Mouse (Mus musculus) liver, embryonic 18 days (tissue): ENCODE data around the gene F8. TPM values are rescaled to one million over a fixed set of nuclear protein-coding genes. Genes with fewer than 3 reads are reported as not detected.

Source experiments
- polyA plus RNA-seq: library from polyadenylated mRNA; depleted of rRNA; stranded (reverse); fragments of >200 nt; gene quantifications from 2 replicates; pipeline ENCODE4 v1.2.3, GENCODE M21; 2012; rRNA removed

The F8 gene
- polyA plus RNA-seq, result 1.2 and 1.4 TPM in 2 replicates

DNA sequence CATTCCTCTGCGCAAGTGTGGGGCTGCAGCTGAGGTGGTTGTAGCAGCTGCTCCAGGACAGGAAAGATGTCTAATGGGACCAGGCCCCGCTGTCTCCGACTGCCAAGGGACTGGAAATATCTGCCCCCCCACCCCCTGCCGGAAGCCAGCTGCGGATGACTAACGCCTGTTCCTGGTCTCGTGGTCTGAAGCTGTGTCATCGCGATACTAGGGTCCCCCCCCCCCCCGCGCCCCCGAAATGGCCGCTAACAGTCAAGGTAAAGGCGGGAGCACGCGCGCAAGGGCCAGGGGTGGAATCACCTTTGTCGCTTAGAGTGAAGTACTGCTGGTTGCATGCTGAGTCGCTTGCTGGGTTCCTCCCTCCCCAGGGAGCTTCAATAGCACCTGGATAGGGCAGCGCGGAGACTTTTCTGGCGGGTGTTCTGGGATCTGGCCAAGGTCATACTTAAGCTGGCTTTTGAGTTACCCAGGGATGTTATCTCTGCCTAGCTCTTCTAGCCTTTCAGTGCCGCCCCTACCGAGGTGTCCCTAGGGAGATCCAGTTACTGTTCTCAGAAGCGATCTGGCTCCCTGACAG, at the start of gene F8, which contains the start of gene Fundc2:
F8 (minus strand) TSS at position 421 of the 577 bp plus-strand sequence.
Fundc2 (plus strand) TSS at position 205 of the 577 bp plus-strand sequence.

DNA sequence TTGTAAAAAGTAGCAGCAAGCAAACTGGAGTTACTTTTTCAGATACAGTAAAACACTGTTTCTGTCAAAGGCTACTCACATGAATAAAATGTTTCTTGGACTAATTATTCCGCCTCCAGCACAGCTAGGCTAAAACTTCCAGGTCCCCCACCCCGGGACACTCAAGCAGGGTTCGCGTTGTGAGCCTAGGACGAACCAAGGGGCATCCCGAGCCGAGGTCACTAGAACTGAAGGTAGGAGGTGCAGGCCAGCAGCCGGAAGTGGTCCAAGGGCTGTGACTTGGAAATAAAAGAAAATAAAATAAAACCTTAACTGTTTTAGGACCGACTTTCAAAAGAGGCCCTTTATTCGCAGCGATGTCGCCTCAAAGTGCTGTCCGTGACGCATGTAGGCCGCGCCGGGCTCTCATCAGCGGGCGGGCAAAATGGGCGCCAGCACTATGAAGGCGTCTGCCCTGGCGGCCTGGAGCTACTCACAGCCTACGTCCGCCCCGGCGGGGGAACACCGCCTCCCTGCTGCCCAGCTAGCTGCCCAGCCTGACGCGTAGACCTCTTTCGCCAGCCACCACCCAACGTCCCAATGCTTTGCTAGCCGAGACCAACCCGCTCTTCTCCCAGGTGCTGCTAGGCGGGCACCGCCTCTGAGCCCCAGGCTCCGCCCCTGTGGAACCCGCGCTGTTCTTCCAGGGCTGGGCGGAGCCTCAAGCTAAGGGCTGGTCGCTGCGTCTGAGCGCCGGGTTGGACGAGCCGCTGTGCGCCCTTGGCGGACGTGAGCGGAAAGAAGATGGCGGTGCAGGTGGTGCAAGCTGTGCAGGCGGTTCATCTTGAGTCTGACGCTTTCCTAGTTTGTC, 33.7 kb upstream of the F8 start, which contains the start of the genes Cmc4, Mtcp1 and Brcc3:
Cmc4 (minus strand) TSS at position 649 of the 850 bp plus-strand sequence.
Mtcp1 (minus strand) TSS at position 653 of the 850 bp plus-strand sequence.
Brcc3 (plus strand) TSS at position 693 of the 850 bp plus-strand sequence.

DNA sequence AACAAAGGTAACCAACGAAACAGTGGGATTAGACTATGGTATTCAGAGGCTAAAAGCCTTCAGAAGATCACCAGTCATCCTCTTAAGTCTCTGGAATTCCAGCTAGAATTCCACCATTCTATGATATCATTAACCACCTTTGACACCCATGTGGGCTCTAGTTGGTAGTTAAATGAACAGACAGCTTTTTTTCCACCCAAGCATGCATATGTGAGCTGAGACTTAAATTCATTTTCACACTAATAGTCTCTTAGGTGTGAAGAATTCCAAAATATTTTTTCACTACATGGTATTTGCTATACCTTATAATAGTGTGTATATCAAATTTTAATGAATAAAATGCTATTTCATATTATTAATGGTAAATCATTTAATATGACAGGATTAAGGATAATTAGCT, 218.7 kb downstream of the F8 start, which contains the start of gene Smim9:
Smim9 (minus strand) TSS at position 101 of the 400 bp plus-strand sequence.

DNA sequence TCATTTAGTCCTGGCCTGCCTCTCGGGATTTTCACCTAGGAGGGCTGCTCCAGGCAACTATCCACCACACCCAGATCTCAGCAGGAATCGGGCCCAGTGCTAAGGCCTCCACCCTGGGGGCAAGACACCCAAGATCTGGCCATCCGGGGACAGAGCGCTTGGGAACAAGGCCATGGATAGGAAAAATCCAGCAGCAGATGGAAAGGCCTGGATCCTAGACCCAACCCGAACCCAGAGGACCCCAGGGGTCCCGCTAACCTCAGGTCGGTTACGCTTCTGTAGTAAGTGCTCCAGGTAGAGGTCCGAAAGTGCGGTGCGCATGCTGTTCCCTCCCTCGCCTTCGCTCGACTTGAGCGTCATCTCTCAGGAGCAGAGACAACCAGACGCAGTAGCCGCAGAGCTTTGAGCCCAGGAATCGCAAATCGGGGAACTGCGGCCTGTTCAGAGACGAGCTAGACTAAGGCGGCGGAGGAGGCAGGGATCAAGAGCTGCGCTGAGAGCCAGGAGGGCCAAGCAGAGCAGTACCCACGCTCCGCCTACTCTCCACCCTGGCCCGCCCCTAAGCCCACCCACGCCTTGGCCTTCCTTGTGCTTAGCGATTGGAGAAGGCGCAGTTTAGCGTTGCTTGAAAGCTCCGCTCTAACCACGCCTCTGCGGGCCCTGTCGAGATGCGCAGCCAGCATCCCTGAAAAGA, 251.8 kb downstream of the F8 start, which contains the start of gene Mpp1:
Mpp1 (minus strand) TSS at position 550 of the 694 bp plus-strand sequence.

Other genes starting within 250 kb of the F8 start
- 0.07 and 0.08 TPM in 2 replicates for gene Smim9, start 218.8 kb downstream of the F8 start, polyA plus RNA-seq
- 7.4 and 8.3 TPM in 2 replicates for gene Fundc2, start 216 bp downstream of the F8 start, polyA plus RNA-seq
- 13.4 TPM in 2 replicates for gene Cmc4, start 34.0 kb upstream of the F8 start, polyA plus RNA-seq
- gene Mtcp1, start 34.0 kb upstream of the F8 start, polyA plus RNA-seq, result 7.6 and 9.1 TPM in 2 replicates
- 10.3 and 11.6 TPM in 2 replicates for gene Brcc3, start 34.0 kb upstream of the F8 start, polyA plus RNA-seq
- gene Vbp1, start 131.7 kb upstream of the F8 start, polyA plus RNA-seq, result 19.3 and 19.5 TPM in 2 replicates
- 0.01 TPM in 1 of 2 replicates, not detected in the other for gene Rab39b, start 195.6 kb upstream of the F8 start, polyA plus RNA-seq